Mouse (Mus musculus) CH12F3 (cell line): ENCODE results near the gene Dap3.
"Not testable (repeated sequence)": the region's sequence is repeated elsewhere in the genome, so short reads cannot be mapped to it uniquely, and the experiment has no call there.

Source experiments
- in situ Hi-C: fragments of 300-500 bp; cut with MboI; formaldehyde crosslinking; loops from 2 replicates; pipeline ENCODE4 v1.14.3; 2020; ENCODE audit warnings: low sequenced_read_pairs

Gene Dap3

GRCm38 (mm10) chr3:88913511-88914383 is 37.2 kb downstream of the Dap3 start, which contains the start of gene Msto1:
Gene Msto1, minus strand, starts transcription at chr3:88913999.
- in situ Hi-C loops = no loop called here

GRCm38 (mm10) chr3:88912585-88912984 is 38.4 kb downstream of the Dap3 start:
- in situ Hi-C loops = no loop called here

GRCm38 (mm10) chr3:88906393-88907159 is 44.4 kb downstream of the Dap3 start:
- in situ Hi-C loops = no loop called here

GRCm38 (mm10) chr3:88905741-88906140 is 45.2 kb downstream of the Dap3 start:
- in situ Hi-C loops = no loop called here

- in situ Hi-C loops = no loop called here
These were observed 45.8 kb downstream of the Dap3 start for GRCm38 (mm10) chr3:88905209-88905608.

GRCm38 (mm10) chr3:88904803-88905202 is 46.2 kb downstream of the Dap3 start:
- in situ Hi-C loops = no loop called here

GRCm38 (mm10) chr3:88893011-88893410 is 58.0 kb downstream of the Dap3 start:
- in situ Hi-C loops = not testable (repeated sequence)

GRCm38 (mm10) chr3:88882536-88882935 is 68.4 kb downstream of the Dap3 start:
- in situ Hi-C loops = not testable (repeated sequence)
